Mouse (Mus musculus): ENCODE data around the gene Sv2b. TPM values are rescaled to one million over a fixed set of nuclear protein-coding genes. Genes with fewer than 3 reads are reported as not detected.
A peak's percentile ranks its signal among the peaks of the same experiment; 100 is the strongest.

Sv2b gene
- 0.67 and 0.80 TPM in 2 replicates for polyA plus RNA-seq (2015; fragmentation: Nextera tagmentation; extraction: Ambion mirVana)

GRCm38 (mm10) chr7:75308457-75309312 lies at the start of gene Sv2b:
Sv2b (minus strand) TSS chr7:75309262.
- H3K27me3 ChIP-seq (ENCODE audit: control insufficient read depth, insufficient read depth, low read length): no peaks in the 10 kb centered on the region
- H3K36me3 ChIP-seq (ENCODE audit: control insufficient read depth, insufficient read depth, low read length): no peaks in the 10 kb centered on the region
- H3K9me3 ChIP-seq (ENCODE audit: control insufficient read depth, low read length): no peaks in the 10 kb centered on the region
- H3K4me3 ChIP-seq (ENCODE audit: low read depth, low read length): peak within 1 kb of the TSS; percentile 30
- H3K9ac ChIP-seq (ENCODE audit: low read length): peak within 1 kb of the TSS; percentile 8
- H3K4me2 ChIP-seq (replicated peaks; ENCODE audit: low read depth): peak within 1 kb of the TSS; percentile 65
- ATAC-seq (ENCODE audit: low FRiP score, low TSS enrichment) (peak; percentile 57; the same call in 1 of the 2 replicates), DNase-seq (ENCODE audit: low spot score) (peak; percentile 53)
- H3K4me1 ChIP-seq (replicated peaks; ENCODE audit: control insufficient read depth, insufficient read depth): no peaks in the 10 kb centered on the region
- peak; percentile 29 for TF ChIP-seq CTCF (IDR thresholded peaks at IDR 0.05; ENCODE audit: low read depth)
- TF ChIP-seq EP300 (optimal IDR thresholded peaks at IDR 0.05): no peak
- WGBS: under 1% methylated on average over 46 of the region's 46 CpGs
- H3K27ac ChIP-seq (replicated peaks): no peak within 1 kb of the TSS

GRCm38 (mm10) chr7:75358284-75358851 lies 49.3 kb upstream of the Sv2b start:
- H3K27me3 ChIP-seq (ENCODE audit: control insufficient read depth, insufficient read depth, low read length): no peaks in the 10 kb centered on the region
- WGBS: 48% methylated on average over 4 of the region's 4 CpGs
- no peaks in the 10 kb centered on the region for H3K9me3 ChIP-seq (ENCODE audit: control insufficient read depth, low read length)
- no peak overlapping the region for H3K27ac ChIP-seq (replicated peaks)
- DNase-seq (ENCODE audit: low spot score) (no peak), ATAC-seq (ENCODE audit: low FRiP score, low TSS enrichment) (no peak)
- H3K4me3 ChIP-seq (ENCODE audit: low read depth, low read length): no peak overlapping the region
- no peaks in the 10 kb centered on the region for H3K4me1 ChIP-seq (replicated peaks; ENCODE audit: control insufficient read depth, insufficient read depth)
- no peak for TF ChIP-seq EP300 (optimal IDR thresholded peaks at IDR 0.05)
- no peaks in the 10 kb centered on the region for H3K36me3 ChIP-seq (ENCODE audit: control insufficient read depth, insufficient read depth, low read length)
- H3K9ac ChIP-seq (ENCODE audit: low read length): no peak overlapping the region
- H3K4me2 ChIP-seq (replicated peaks; ENCODE audit: low read depth): no peak overlapping the region

- ATAC-seq (ENCODE audit: low FRiP score, low TSS enrichment): no peak
- H3K9me3 ChIP-seq (ENCODE audit: control insufficient read depth, low read length): no peaks in the 10 kb centered on the region
- no peak overlapping the region for H3K9ac ChIP-seq (ENCODE audit: low read length)
- no peaks in the 10 kb centered on the region for H3K36me3 ChIP-seq (ENCODE audit: control insufficient read depth, insufficient read depth, low read length)
- no peaks in the 10 kb centered on the region for H3K27me3 ChIP-seq (ENCODE audit: control insufficient read depth, insufficient read depth, low read length)
- WGBS: 73% methylated on average over 2 of the region's 2 CpGs
- no peak overlapping the region for H3K4me2 ChIP-seq (replicated peaks; ENCODE audit: low read depth)
- DNase-seq (ENCODE audit: low spot score): no peak
- H3K27ac ChIP-seq (replicated peaks): no peak overlapping the region
- no peak for TF ChIP-seq CTCF (IDR thresholded peaks at IDR 0.05; ENCODE audit: low read depth)
- no peaks in the 10 kb centered on the region for H3K4me1 ChIP-seq (replicated peaks; ENCODE audit: control insufficient read depth, insufficient read depth)
- no peak overlapping the region for H3K4me3 ChIP-seq (ENCODE audit: low read depth, low read length)
These were observed 46.5 kb upstream of the Sv2b start for GRCm38 (mm10) chr7:75355521-75355920.

GRCm38 (mm10) chr7:75352777-75353374 lies 43.8 kb upstream of the Sv2b start:
- no peak for DNase-seq (ENCODE audit: low spot score)
- no peak overlapping the region for H3K4me3 ChIP-seq (ENCODE audit: low read depth, low read length)
- peak; percentile 71; the same call in 1 of the 2 replicates for ATAC-seq (ENCODE audit: low FRiP score, low TSS enrichment)
- no peak overlapping the region for H3K4me2 ChIP-seq (replicated peaks; ENCODE audit: low read depth)
- H3K9me3 ChIP-seq (ENCODE audit: control insufficient read depth, low read length): no peaks in the 10 kb centered on the region
- TF ChIP-seq CTCF (IDR thresholded peaks at IDR 0.05; ENCODE audit: low read depth) (no peak), EP300 (optimal IDR thresholded peaks at IDR 0.05) (no peak)
- 26% methylated on average over 1 of the region's 1 CpGs for WGBS
- H3K36me3 ChIP-seq (ENCODE audit: control insufficient read depth, insufficient read depth, low read length): no peaks in the 10 kb centered on the region
- no peaks in the 10 kb centered on the region for H3K4me1 ChIP-seq (replicated peaks; ENCODE audit: control insufficient read depth, insufficient read depth)
- H3K9ac ChIP-seq (ENCODE audit: low read length): no peak overlapping the region
- no peaks in the 10 kb centered on the region for H3K27me3 ChIP-seq (ENCODE audit: control insufficient read depth, insufficient read depth, low read length)
- H3K27ac ChIP-seq (replicated peaks): no peak overlapping the region

- Histone ChIP-seq H3K4me2 (replicated peaks; ENCODE audit: low read depth) (no peak overlapping the region), H3K36me3 (ENCODE audit: control insufficient read depth, insufficient read depth, low read length) (no peaks in the 10 kb centered on the region), H3K4me1 (replicated peaks; ENCODE audit: control insufficient read depth, insufficient read depth) (no peaks in the 10 kb centered on the region), H3K27ac (replicated peaks) (no peak overlapping the region), H3K4me3 (ENCODE audit: low read depth, low read length) (no peak overlapping the region), H3K9me3 (ENCODE audit: control insufficient read depth, low read length) (no peaks in the 10 kb centered on the region), H3K27me3 (ENCODE audit: control insufficient read depth, insufficient read depth, low read length) (no peaks in the 10 kb centered on the region), H3K9ac (ENCODE audit: low read length) (no peak overlapping the region)
- TF ChIP-seq CTCF (IDR thresholded peaks at IDR 0.05; ENCODE audit: low read depth) (no peak), EP300 (optimal IDR thresholded peaks at IDR 0.05) (no peak)
- WGBS: 46% methylated on average over 2 of the region's 2 CpGs
- no peak for ATAC-seq (ENCODE audit: low FRiP score, low TSS enrichment)
- no peak for DNase-seq (ENCODE audit: low spot score)
These were observed 41.1 kb upstream of the Sv2b start for GRCm38 (mm10) chr7:75350172-75350571.

- H3K36me3 ChIP-seq (ENCODE audit: control insufficient read depth, insufficient read depth, low read length): no peaks in the 10 kb centered on the region
- WGBS: 35% methylated on average over 3 of the region's 3 CpGs
- no peak overlapping the region for H3K4me2 ChIP-seq (replicated peaks; ENCODE audit: low read depth)
- no peak for TF ChIP-seq EP300 (optimal IDR thresholded peaks at IDR 0.05)
- no peak overlapping the region for H3K4me3 ChIP-seq (ENCODE audit: low read depth, low read length)
- no peaks in the 10 kb centered on the region for H3K4me1 ChIP-seq (replicated peaks; ENCODE audit: control insufficient read depth, insufficient read depth)
- DNase-seq (ENCODE audit: low spot score) (no peak), ATAC-seq (ENCODE audit: low FRiP score, low TSS enrichment) (no peak)
- H3K27ac ChIP-seq (replicated peaks): no peak overlapping the region
- no peaks in the 10 kb centered on the region for H3K9me3 ChIP-seq (ENCODE audit: control insufficient read depth, low read length)
- no peak overlapping the region for H3K9ac ChIP-seq (ENCODE audit: low read length)
- H3K27me3 ChIP-seq (ENCODE audit: control insufficient read depth, insufficient read depth, low read length): no peaks in the 10 kb centered on the region
These were observed 23.2 kb upstream of the Sv2b start for GRCm38 (mm10) chr7:75332311-75332710.

Data from stomach, postnatal 0 days (tissue).